ENCODE assay signal across 9 mouse cellular contexts in genomic region chr7:99384101-99384611, GRCm38 (mm10). TPM values are rescaled to one million over a fixed set of nuclear protein-coding genes. Genes with fewer than 3 reads are reported as not detected.
DNase-seq lines count a peak whose midpoint lies in the region; ATAC-seq and TF ChIP-seq lines count a peak whose summit lies in the region.
"Had no signal": no experiment of that assay in that cellular context is flagged by ENCODE, and none has a peak within 500 bp of the region (broad histone marks: within the 10 kb centered on the region; RNA-seq: fewer than 3 reads in every experiment).

No protein-coding gene starts in this region.

- no peak for TF ChIP-seq POLR2A in cortical plate, adult 2 months (IDR thresholded peaks at IDR 0.05; ENCODE audit: extremely low read depth, insufficient read depth, low read length)

- WGBS in forebrain, embryonic 11.5 days = 21% methylated on average over 4 of the region's 4 CpGs
- WGBS in hindbrain, embryonic 15.5 days = 12% methylated on average over 4 of the region's 4 CpGs
- WGBS in liver, embryonic 14.5 days (ENCODE audit: insufficient replicate concordance) = 18% methylated on average over 4 of the region's 4 CpGs
- 20% methylated on average over 4 of the region's 4 CpGs for WGBS in stomach, embryonic 15.5 days

- H3K27ac ChIP-seq in cortical plate, adult 2 months (ENCODE audit: insufficient read depth, low read length) = no peak overlapping the region
- no peak overlapping the region for H3K27ac ChIP-seq in forebrain, embryonic 11.5 days (ENCODE audit: low read depth, low read length)
- H3K27ac ChIP-seq in hindbrain, embryonic 15.5 days (replicated peaks) = peak overlapping the region; percentile 42
- no peak overlapping the region for H3K27ac ChIP-seq in liver, embryonic 14.5 days
- H3K27ac ChIP-seq in stomach, embryonic 15.5 days = peak overlapping the region; percentile 80

- H3K4me1 ChIP-seq in cortical plate, adult 2 months (ENCODE audit: control insufficient read depth, insufficient read depth, low read length) = peaks cover 1% of the 10 kb centered on the region
- peaks cover 13% of the 10 kb centered on the region for H3K4me1 ChIP-seq in forebrain, embryonic 11.5 days (replicated peaks; ENCODE audit: control insufficient read depth, insufficient read depth, low read length)
- H3K4me1 ChIP-seq in hindbrain, embryonic 15.5 days (replicated peaks) = peaks cover 55% of the 10 kb centered on the region
- peaks cover 3 to 5% of the 10 kb centered on the region in 2 experiments for H3K4me1 ChIP-seq in liver, embryonic 14.5 days (replicated peaks; ENCODE audit: control insufficient read depth in 2 of 2, insufficient read depth in 2 of 2, low read length in 1 of 2)
- peaks cover 46% of the 10 kb centered on the region for H3K4me1 ChIP-seq in stomach, embryonic 15.5 days

- H3K9me3 ChIP-seq in forebrain, embryonic 11.5 days (ENCODE audit: control insufficient read depth, low read length) = no peaks in the 10 kb centered on the region
- no peaks in the 10 kb centered on the region for H3K9me3 ChIP-seq in hindbrain, embryonic 15.5 days
- no peaks in the 10 kb centered on the region for H3K9me3 ChIP-seq in liver, embryonic 14.5 days (ENCODE audit: control insufficient read depth, low read length)
- no peaks in the 10 kb centered on the region for H3K9me3 ChIP-seq in stomach, embryonic 15.5 days

- peak overlapping the region; percentile 19; the same call in 1 of the 2 replicates for H3K4me2 ChIP-seq in forebrain, embryonic 11.5 days (ENCODE audit: low read depth, low read length, severe bottlenecking)
- H3K4me2 ChIP-seq in hindbrain, embryonic 15.5 days = peak overlapping the region; percentile 73
- H3K4me2 ChIP-seq in liver, embryonic 14.5 days (ENCODE audit: low read depth) = no peak overlapping the region
- H3K4me2 ChIP-seq in stomach, embryonic 15.5 days = peak overlapping the region; percentile 77

- DNase-seq in forebrain, embryonic 11.5 days (ENCODE audit: low spot score) = no peak
- DNase-seq in liver, embryonic 14.5 days (ENCODE audit: low read depth in 3 of 3, low spot score in 3 of 3) = no peak
- DNase-seq in left cerebral cortex, adult 18-20 months (ENCODE audit: low spot score in 2 of 2) = no peak
- no peak for DNase-seq in frontal cortex, postnatal 36 days (ENCODE audit: low spot score in 2 of 2)

- no peak for ATAC-seq in forebrain, embryonic 11.5 days (replicated peaks; ENCODE audit: low FRiP score)
- ATAC-seq in hindbrain, embryonic 15.5 days (ENCODE audit: low FRiP score, low read depth) = no peak
- no peak for ATAC-seq in liver, embryonic 14.5 days (ENCODE audit: insufficient read depth)
- no peak for ATAC-seq in stomach, embryonic 15.5 days (ENCODE audit: insufficient read depth, low FRiP score, low read depth)
- ATAC-seq in monocyte, adult 5-6 weeks (replicated peaks; ENCODE audit: insufficient number of reproducible peaks, low FRiP score, low TSS enrichment, poor library complexity, severe bottlenecking) = no peak
- ATAC-seq: Patski had no signal

- no peak for TF ChIP-seq EP300 in liver, embryonic 14.5 days (IDR thresholded peaks at IDR 0.05; ENCODE audit: low read depth)

- no peaks in the 10 kb centered on the region; the same call in 1 of the 2 replicates for H3K36me3 ChIP-seq in forebrain, embryonic 11.5 days (ENCODE audit: control insufficient read depth, insufficient read depth, low read length)
- peaks cover 8% of the 10 kb centered on the region for H3K36me3 ChIP-seq in hindbrain, embryonic 15.5 days
- H3K36me3 ChIP-seq in liver, embryonic 14.5 days (replicated peaks; ENCODE audit: control insufficient read depth, insufficient read depth, low read depth) = no peaks in the 10 kb centered on the region
- no peaks in the 10 kb centered on the region for H3K36me3 ChIP-seq in stomach, embryonic 15.5 days

- no peak for TF ChIP-seq CTCF in cortical plate, adult 2 months (IDR thresholded peaks at IDR 0.05; ENCODE audit: extremely low read depth, insufficient read depth, low read length)
- peak; percentile 11; the same call in 1 of the 2 replicates for TF ChIP-seq CTCF in liver, embryonic 14.5 days (IDR thresholded peaks at IDR 0.05; ENCODE audit: low read depth)

- no peaks in the 10 kb centered on the region for H3K27me3 ChIP-seq in forebrain, embryonic 11.5 days (ENCODE audit: control insufficient read depth, insufficient read depth, low read length)
- no peaks in the 10 kb centered on the region for H3K27me3 ChIP-seq in hindbrain, embryonic 15.5 days
- peaks cover 15% of the 10 kb centered on the region for H3K27me3 ChIP-seq in liver, embryonic 14.5 days (ENCODE audit: control insufficient read depth, insufficient read depth, low read length)
- no peaks in the 10 kb centered on the region for H3K27me3 ChIP-seq in stomach, embryonic 15.5 days (replicated peaks)
- H3K27me3 ChIP-seq: Patski had no signal

- peak overlapping the region; percentile 28 for H3K9ac ChIP-seq in forebrain, embryonic 11.5 days (ENCODE audit: low read length)
- peak overlapping the region; percentile 85 for H3K9ac ChIP-seq in hindbrain, embryonic 15.5 days
- H3K9ac ChIP-seq in liver, embryonic 14.5 days (replicated peaks) = no peak overlapping the region
- H3K9ac ChIP-seq in stomach, embryonic 15.5 days = no peak overlapping the region

- H3K4me3 ChIP-seq in cortical plate, adult 2 months (ENCODE audit: insufficient read depth, low read length) = peak overlapping the region; percentile 51
- H3K4me3 ChIP-seq in forebrain, embryonic 11.5 days (ENCODE audit: low read depth, low read length) = no peak overlapping the region; the same call in 1 of the 2 replicates
- H3K4me3 ChIP-seq in hindbrain, embryonic 15.5 days = peak overlapping the region; percentile 78
- H3K4me3 ChIP-seq in liver, embryonic 14.5 days (ENCODE audit: insufficient read depth in 1 of 2, low read depth in 2 of 2, low read length in 2 of 2) = no peak overlapping the region
- H3K4me3 ChIP-seq in stomach, embryonic 15.5 days (replicated peaks) = peak overlapping the region; percentile 60; the same call in 1 of the 2 replicates

RNA-seq across cellular contexts. Expression of gene Gdpd5, which starts 2.9 kb away (rescaled TPM):
- polyA plus RNA-seq in cortical plate, adult 2 months (2012; rRNA removed) = 31.0 and 33.8 TPM in 2 replicates
- polyA plus RNA-seq in forebrain, embryonic 11.5 days (2014; fragmentation: Nextera tagmentation; extraction: Ambion mirVana) = 18.6 and 19.1 TPM in 2 replicates
- 43.8 and 49.3 TPM in 2 replicates for polyA plus RNA-seq in hindbrain, embryonic 15.5 days (2015; fragmentation: Nextera tagmentation; extraction: Ambion mirVana)
- polyA plus RNA-seq in liver, embryonic 14.5 days (2012; rRNA removed) = 0.81 and 0.90 TPM in 2 replicates
- 0.85 and 0.94 TPM in 2 replicates for polyA plus RNA-seq in liver, embryonic 14.5 days (2014; fragmentation: Nextera tagmentation; extraction: Ambion mirVana)
- 18.4 and 18.8 TPM in 2 replicates for polyA plus RNA-seq in stomach, embryonic 15.5 days (2015; fragmentation: Nextera tagmentation; extraction: Ambion mirVana)
- 1.3 to 1.6 TPM (median 1.5 TPM) in 3 replicates for total RNA-seq in monocyte, adult 5-6 weeks (2017)
- 10 to 100 TPM; 29.0 to 34.2 TPM for total RNA-seq in left cerebral cortex, adult 18-20 months (2021)

RNA-seq across cellular contexts. Expression of gene Serpinh1, which starts 31.1 kb away (rescaled TPM):
- 18.0 and 23.7 TPM in 2 replicates for polyA plus RNA-seq in cortical plate, adult 2 months (2012; rRNA removed)
- 239 and 255 TPM in 2 replicates for polyA plus RNA-seq in forebrain, embryonic 11.5 days (2014; fragmentation: Nextera tagmentation; extraction: Ambion mirVana)
- polyA plus RNA-seq in hindbrain, embryonic 15.5 days (2015; fragmentation: Nextera tagmentation; extraction: Ambion mirVana) = 286 and 303 TPM in 2 replicates
- 34.5 and 34.9 TPM in 2 replicates for polyA plus RNA-seq in liver, embryonic 14.5 days (2012; rRNA removed)
- 23.3 and 23.4 TPM in 2 replicates for polyA plus RNA-seq in liver, embryonic 14.5 days (2014; fragmentation: Nextera tagmentation; extraction: Ambion mirVana)
- polyA plus RNA-seq in stomach, embryonic 15.5 days (2015; fragmentation: Nextera tagmentation; extraction: Ambion mirVana) = 1,174 and 1,300 TPM in 2 replicates
- not detected in 3 replicates for total RNA-seq in monocyte, adult 5-6 weeks (2017)
- total RNA-seq in left cerebral cortex, adult 18-20 months (2021) = 10 to 100 TPM; 20.2 to 23.6 TPM

Comparison
In these comparisons a context has a peak if more than half of its experiments do, and no peak if none do; other contexts are left out.
1. H3K27ac ChIP-seq: peak in hindbrain, embryonic 15.5 days (single experiment) and stomach, embryonic 15.5 days (single experiment); none in cortical plate, adult 2 months (single experiment), forebrain, embryonic 11.5 days (single experiment) and liver, embryonic 14.5 days (single experiment).
2. H3K4me3 ChIP-seq: peak in cortical plate, adult 2 months (single experiment), hindbrain, embryonic 15.5 days (single experiment) and stomach, embryonic 15.5 days (single experiment); none in forebrain, embryonic 11.5 days (single experiment) and liver, embryonic 14.5 days (0 of 2).
3. H3K9ac ChIP-seq: peak in forebrain, embryonic 11.5 days (single experiment) and hindbrain, embryonic 15.5 days (single experiment); none in liver, embryonic 14.5 days (single experiment) and stomach, embryonic 15.5 days (single experiment).
4. RNA of gene Gdpd5, which starts 2.9 kb away (polyA plus RNA-seq): 43.8 to 49.3 TPM in hindbrain, embryonic 15.5 days, 31.0 to 33.8 TPM in cortical plate, adult 2 months, 18.6 to 19.1 TPM in forebrain, embryonic 11.5 days and 18.4 to 18.8 TPM in stomach, embryonic 15.5 days; 0.81 to 0.94 TPM in liver, embryonic 14.5 days; every median in the first group is over 10 times any median in the second.